Mouse (Mus musculus): Measurements from ENCODE around the gene Ccng1. TPM values are rescaled to one million over a fixed set of nuclear protein-coding genes. Genes with fewer than 3 reads are reported as not detected.
A peak's percentile ranks its signal among the peaks of the same experiment; 100 is the strongest.

The Ccng1 gene
- polyA plus RNA-seq, 1 experiment from 2014 or later = 42.6 TPM

- Histone ChIP-seq H3K4me2 (ENCODE audit: low read depth, low read length, severe bottlenecking) (no peak overlapping the region), H3K9me3 (ENCODE audit: control insufficient read depth, low read length) (no peaks in the 10 kb centered on the region), H3K36me3 (ENCODE audit: control insufficient read depth, insufficient read depth, low read length) (no peaks in the 10 kb centered on the region), H3K9ac (ENCODE audit: low read length) (no peak overlapping the region), H3K4me1 (replicated peaks; ENCODE audit: control insufficient read depth, insufficient read depth, low read length) (no peaks in the 10 kb centered on the region), H3K27me3 (ENCODE audit: control insufficient read depth, insufficient read depth, low read length) (no peaks in the 10 kb centered on the region), H3K4me3 (ENCODE audit: low read depth, low read length) (no peak overlapping the region), H3K27ac (ENCODE audit: low read depth, low read length) (no peak overlapping the region)
- ATAC-seq (replicated peaks; ENCODE audit: low FRiP score) (no peak), DNase-seq (ENCODE audit: low spot score) (no peak)
- 89% methylated on average over 4 of the region's 4 CpGs for WGBS
Observed at GRCm38 (mm10) chr11:40764690-40765089, 9.6 kb upstream of the Ccng1 start.

- ATAC-seq (replicated peaks; ENCODE audit: low FRiP score) = peak; percentile 49; the same call in 1 of the 2 replicates
- H3K4me3 ChIP-seq (ENCODE audit: low read depth, low read length) = no peak overlapping the region
- H3K4me2 ChIP-seq (ENCODE audit: low read depth, low read length, severe bottlenecking) = no peak overlapping the region
- no peak for DNase-seq (ENCODE audit: low spot score)
- H3K36me3 ChIP-seq (ENCODE audit: control insufficient read depth, insufficient read depth, low read length) = no peaks in the 10 kb centered on the region
- no peaks in the 10 kb centered on the region for H3K9me3 ChIP-seq (ENCODE audit: control insufficient read depth, low read length)
- no peak overlapping the region for H3K27ac ChIP-seq (ENCODE audit: low read depth, low read length)
- no peaks in the 10 kb centered on the region for H3K27me3 ChIP-seq (ENCODE audit: control insufficient read depth, insufficient read depth, low read length)
- WGBS = 37% methylated on average over 2 of the region's 2 CpGs
- H3K9ac ChIP-seq (ENCODE audit: low read length) = no peak overlapping the region
- no peaks in the 10 kb centered on the region for H3K4me1 ChIP-seq (replicated peaks; ENCODE audit: control insufficient read depth, insufficient read depth, low read length)
Observed at GRCm38 (mm10) chr11:40763395-40763794, 8.3 kb upstream of the Ccng1 start.

- H3K27me3 ChIP-seq (ENCODE audit: control insufficient read depth, insufficient read depth, low read length) = no peaks in the 10 kb centered on the region
- no peak overlapping the region for H3K4me3 ChIP-seq (ENCODE audit: low read depth, low read length)
- no peaks in the 10 kb centered on the region for H3K4me1 ChIP-seq (replicated peaks; ENCODE audit: control insufficient read depth, insufficient read depth, low read length)
- ATAC-seq (replicated peaks; ENCODE audit: low FRiP score) (no peak), DNase-seq (ENCODE audit: low spot score) (no peak)
- H3K27ac ChIP-seq (ENCODE audit: low read depth, low read length) = no peak overlapping the region
- H3K9me3 ChIP-seq (ENCODE audit: control insufficient read depth, low read length) = no peaks in the 10 kb centered on the region
- no peaks in the 10 kb centered on the region for H3K36me3 ChIP-seq (ENCODE audit: control insufficient read depth, insufficient read depth, low read length)
- H3K4me2 ChIP-seq (ENCODE audit: low read depth, low read length, severe bottlenecking) = no peak overlapping the region
- no peak overlapping the region for H3K9ac ChIP-seq (ENCODE audit: low read length)
- 81% methylated on average over 8 of the region's 8 CpGs for WGBS
Observed at GRCm38 (mm10) chr11:40759896-40760295, 4.8 kb upstream of the Ccng1 start.

GRCm38 (mm10) chr11:40755968-40756367, 857 bp upstream of the Ccng1 start:
- 87% methylated on average over 8 of the region's 8 CpGs for WGBS
- H3K4me2 ChIP-seq (ENCODE audit: low read depth, low read length, severe bottlenecking) = no peak overlapping the region
- no peaks in the 10 kb centered on the region for H3K9me3 ChIP-seq (ENCODE audit: control insufficient read depth, low read length)
- H3K4me1 ChIP-seq (replicated peaks; ENCODE audit: control insufficient read depth, insufficient read depth, low read length) = no peaks in the 10 kb centered on the region
- no peak overlapping the region for H3K9ac ChIP-seq (ENCODE audit: low read length)
- DNase-seq (ENCODE audit: low spot score) (no peak), ATAC-seq (replicated peaks; ENCODE audit: low FRiP score) (no peak)
- no peaks in the 10 kb centered on the region for H3K36me3 ChIP-seq (ENCODE audit: control insufficient read depth, insufficient read depth, low read length)
- H3K4me3 ChIP-seq (ENCODE audit: low read depth, low read length) = no peak overlapping the region
- no peak overlapping the region for H3K27ac ChIP-seq (ENCODE audit: low read depth, low read length)
- H3K27me3 ChIP-seq (ENCODE audit: control insufficient read depth, insufficient read depth, low read length) = no peaks in the 10 kb centered on the region

- H3K27me3 ChIP-seq (ENCODE audit: control insufficient read depth, insufficient read depth, low read length) = no peaks in the 10 kb centered on the region
- H3K9ac ChIP-seq (ENCODE audit: low read length) = peak overlapping the region; percentile 72
- H3K4me3 ChIP-seq (ENCODE audit: low read depth, low read length) = peak overlapping the region; percentile 64
- H3K27ac ChIP-seq (ENCODE audit: low read depth, low read length) = peak overlapping the region; percentile 20; the same call in 1 of the 2 replicates
- ATAC-seq (replicated peaks; ENCODE audit: low FRiP score) (no peak), DNase-seq (ENCODE audit: low spot score) (no peak)
- WGBS = 3% methylated on average over 19 of the region's 19 CpGs
- H3K36me3 ChIP-seq (ENCODE audit: control insufficient read depth, insufficient read depth, low read length) = no peaks in the 10 kb centered on the region
- no peaks in the 10 kb centered on the region for H3K4me1 ChIP-seq (replicated peaks; ENCODE audit: control insufficient read depth, insufficient read depth, low read length)
- H3K4me2 ChIP-seq (ENCODE audit: low read depth, low read length, severe bottlenecking) = peak overlapping the region; percentile 82
- no peaks in the 10 kb centered on the region for H3K9me3 ChIP-seq (ENCODE audit: control insufficient read depth, low read length)
Observed at GRCm38 (mm10) chr11:40754664-40755107, 425 bp downstream of the Ccng1 start.

- H3K36me3 ChIP-seq (ENCODE audit: control insufficient read depth, insufficient read depth, low read length) = no peaks in the 10 kb centered on the region
- H3K9ac ChIP-seq (ENCODE audit: low read length) = no peak overlapping the region
- H3K9me3 ChIP-seq (ENCODE audit: control insufficient read depth, low read length) = no peaks in the 10 kb centered on the region
- WGBS = 82% methylated on average over 6 of the region's 6 CpGs
- no peaks in the 10 kb centered on the region for H3K4me1 ChIP-seq (replicated peaks; ENCODE audit: control insufficient read depth, insufficient read depth, low read length)
- no peak overlapping the region for H3K4me3 ChIP-seq (ENCODE audit: low read depth, low read length)
- no peak for DNase-seq (ENCODE audit: low spot score)
- ATAC-seq (replicated peaks; ENCODE audit: low FRiP score) = no peak
- no peak overlapping the region for H3K4me2 ChIP-seq (ENCODE audit: low read depth, low read length, severe bottlenecking)
- H3K27ac ChIP-seq (ENCODE audit: low read depth, low read length) = no peak overlapping the region
- H3K27me3 ChIP-seq (ENCODE audit: control insufficient read depth, insufficient read depth, low read length) = no peaks in the 10 kb centered on the region
Observed at GRCm38 (mm10) chr11:40753836-40754235, 1.3 kb downstream of the Ccng1 start.

GRCm38 (mm10) chr11:40747716-40748115, 7.4 kb downstream of the Ccng1 start:
- Histone ChIP-seq H3K9ac (ENCODE audit: low read length) (no peak overlapping the region), H3K4me1 (replicated peaks; ENCODE audit: control insufficient read depth, insufficient read depth, low read length) (no peaks in the 10 kb centered on the region), H3K4me3 (ENCODE audit: low read depth, low read length) (no peak overlapping the region), H3K4me2 (ENCODE audit: low read depth, low read length, severe bottlenecking) (no peak overlapping the region), H3K36me3 (ENCODE audit: control insufficient read depth, insufficient read depth, low read length) (no peaks in the 10 kb centered on the region), H3K9me3 (ENCODE audit: control insufficient read depth, low read length) (no peaks in the 10 kb centered on the region), H3K27ac (ENCODE audit: low read depth, low read length) (no peak overlapping the region), H3K27me3 (ENCODE audit: control insufficient read depth, insufficient read depth, low read length) (no peaks in the 10 kb centered on the region)
- ATAC-seq (replicated peaks; ENCODE audit: low FRiP score) (no peak), DNase-seq (ENCODE audit: low spot score) (no peak)
- WGBS = 64% methylated on average over 2 of the region's 2 CpGs

GRCm38 (mm10) chr11:40746361-40746760, 8.8 kb downstream of the Ccng1 start:
- WGBS = 91% methylated on average over 12 of the region's 12 CpGs

GRCm38 (mm10) chr11:40744348-40744747, 10.8 kb downstream of the Ccng1 start:
- no peak overlapping the region for H3K27ac ChIP-seq (ENCODE audit: low read depth, low read length)
- no peaks in the 10 kb centered on the region for H3K4me1 ChIP-seq (replicated peaks; ENCODE audit: control insufficient read depth, insufficient read depth, low read length)
- H3K9ac ChIP-seq (ENCODE audit: low read length) = no peak overlapping the region
- no peaks in the 10 kb centered on the region for H3K9me3 ChIP-seq (ENCODE audit: control insufficient read depth, low read length)
- no peaks in the 10 kb centered on the region; the same call in 1 of the 2 replicates for H3K36me3 ChIP-seq (ENCODE audit: control insufficient read depth, insufficient read depth, low read length)
- H3K4me3 ChIP-seq (ENCODE audit: low read depth, low read length) = no peak overlapping the region
- no peak overlapping the region for H3K4me2 ChIP-seq (ENCODE audit: low read depth, low read length, severe bottlenecking)
- DNase-seq (ENCODE audit: low spot score) (no peak), ATAC-seq (replicated peaks; ENCODE audit: low FRiP score) (no peak)
- WGBS = 91% methylated on average over 3 of the region's 3 CpGs
- H3K27me3 ChIP-seq (ENCODE audit: control insufficient read depth, insufficient read depth, low read length) = no peaks in the 10 kb centered on the region

More at GRCm38 (mm10) chr11:40746361-40746760, 8.8 kb downstream of the Ccng1 start:
- no peaks in the 10 kb centered on the region; the same call in 1 of the 2 replicates for H3K36me3 ChIP-seq (ENCODE audit: control insufficient read depth, insufficient read depth, low read length)
- DNase-seq (ENCODE audit: low spot score) (no peak), ATAC-seq (replicated peaks; ENCODE audit: low FRiP score) (no peak)
- H3K4me2 ChIP-seq (ENCODE audit: low read depth, low read length, severe bottlenecking) = no peak overlapping the region
- no peak overlapping the region for H3K9ac ChIP-seq (ENCODE audit: low read length)
- no peaks in the 10 kb centered on the region for H3K9me3 ChIP-seq (ENCODE audit: control insufficient read depth, low read length)
- no peak overlapping the region for H3K4me3 ChIP-seq (ENCODE audit: low read depth, low read length)
- no peak overlapping the region for H3K27ac ChIP-seq (ENCODE audit: low read depth, low read length)
- no peaks in the 10 kb centered on the region for H3K4me1 ChIP-seq (replicated peaks; ENCODE audit: control insufficient read depth, insufficient read depth, low read length)
- H3K27me3 ChIP-seq (ENCODE audit: control insufficient read depth, insufficient read depth, low read length) = no peaks in the 10 kb centered on the region
